Mouse (Mus musculus) T-helper 17 cell (primary cell): ENCODE measurements around the gene Mgat4a.
"Not testable (repeated sequence)": the region's sequence is repeated elsewhere in the genome, so short reads cannot be mapped to it uniquely, and the experiment has no call there.

Source experiments
- in situ Hi-C, 2 experiments: fragments of 300-600 bp; cut with MboI, MseI; formaldehyde crosslinking; loops; 1 replicate in 1 of 2; 2 replicates in 1 of 2; pipeline ENCODE4 v1.15.1; 2025; ENCODE audit warnings: high pct_unique_total_duplicates in 2 of 2

The Mgat4a gene

GRCm38 (mm10) chr1:37532533-37532840, 8.3 kb downstream of the Mgat4a start:
- in situ Hi-C loops: loop anchor here in 1 of 2 experiments (5.0 kb wide), 1 partner anchor 60 kb away; no protein-coding TSS in a partner anchor

- in situ Hi-C loops: loop anchor here in 1 of 2 experiments (5.0 kb wide), 1 partner anchor 60 kb away; no protein-coding TSS in a partner anchor
Observed at GRCm38 (mm10) chr1:37531654-37532532, 8.9 kb downstream of the Mgat4a start.

GRCm38 (mm10) chr1:37530061-37530460, 10.8 kb downstream of the Mgat4a start:
- in situ Hi-C loops: loop anchor here in 1 of 2 experiments (5.0 kb wide), 1 partner anchor 58 kb away; no protein-coding TSS in a partner anchor

GRCm38 (mm10) chr1:37526257-37526656, 14.6 kb downstream of the Mgat4a start:
- in situ Hi-C loops: no loop called here

- in situ Hi-C loops: no loop called here
Observed at GRCm38 (mm10) chr1:37524669-37525068, 16.1 kb downstream of the Mgat4a start.

- in situ Hi-C loops: not testable (repeated sequence)
Observed at GRCm38 (mm10) chr1:37524122-37524521, 16.7 kb downstream of the Mgat4a start.

- in situ Hi-C loops: not testable (repeated sequence)
Observed at GRCm38 (mm10) chr1:37523548-37523947, 17.3 kb downstream of the Mgat4a start.

- in situ Hi-C loops: no loop called here
Observed at GRCm38 (mm10) chr1:37522101-37522500, 18.7 kb downstream of the Mgat4a start.

GRCm38 (mm10) chr1:37518791-37519190, 22.0 kb downstream of the Mgat4a start:
- in situ Hi-C loops: no loop called here

GRCm38 (mm10) chr1:37518124-37518720, 22.6 kb downstream of the Mgat4a start:
- in situ Hi-C loops: no loop called here

- in situ Hi-C loops: no loop called here
Observed at GRCm38 (mm10) chr1:37512961-37513431, 27.8 kb downstream of the Mgat4a start.

GRCm38 (mm10) chr1:37512109-37512640, 28.6 kb downstream of the Mgat4a start:
- in situ Hi-C loops: no loop called here

GRCm38 (mm10) chr1:37510193-37510592, 30.6 kb downstream of the Mgat4a start:
- in situ Hi-C loops: no loop called here

GRCm38 (mm10) chr1:37509437-37509836, 31.4 kb downstream of the Mgat4a start:
- in situ Hi-C loops: no loop called here

- in situ Hi-C loops: no loop called here
Observed at GRCm38 (mm10) chr1:37505348-37505730, 35.5 kb downstream of the Mgat4a start.

GRCm38 (mm10) chr1:37504716-37505347, 36.0 kb downstream of the Mgat4a start:
- in situ Hi-C loops: no loop called here

- in situ Hi-C loops: no loop called here
Observed at GRCm38 (mm10) chr1:37503656-37504055, 37.2 kb downstream of the Mgat4a start.

GRCm38 (mm10) chr1:37502354-37502753, 38.5 kb downstream of the Mgat4a start:
- in situ Hi-C loops: no loop called here

- in situ Hi-C loops: no loop called here
Observed at GRCm38 (mm10) chr1:37500723-37501122, 40.1 kb downstream of the Mgat4a start.

GRCm38 (mm10) chr1:37499395-37499794, 41.4 kb downstream of the Mgat4a start:
- in situ Hi-C loops: loop anchor here in 1 of 2 experiments (10.0 kb wide), 1 partner anchor 1465 kb away; no protein-coding TSS in a partner anchor

- in situ Hi-C loops: loop anchor here in 1 of 2 experiments (10.0 kb wide), 1 partner anchor 1466 kb away; no protein-coding TSS in a partner anchor
Observed at GRCm38 (mm10) chr1:37498911-37499310, 41.9 kb downstream of the Mgat4a start.
